Mouse (Mus musculus) G1E (cell line): ENCODE results near the gene Kri1. TPM values are rescaled to one million over a fixed set of nuclear protein-coding genes. Genes with fewer than 3 reads are reported as not detected.
A peak's percentile ranks its signal among the peaks of the same experiment; 100 is the strongest.
"Not testable (repeated sequence)": the region's sequence is repeated elsewhere in the genome, so short reads cannot be mapped to it uniquely, and the experiment has no call there.

ENCODE experiments used
- ATAC-seq: 2 replicates; pipeline ENCODE4 v1.8.0; 2016; ENCODE audit warnings: mild to moderate bottlenecking; ENCODE audit not compliant: insufficient number of reproducible peaks, poor library complexity, low FRiP score, severe bottlenecking; ENCODE audit errors: extremely low read depth
- DNase-seq: peaks from one replicate; pipeline ENCODE4 v3.0.0; 2012; ENCODE audit warnings: low spot score
- H3K27me3 ChIP-seq: 2 replicates; pipeline ENCODE4 v1.6.1; 2012; ENCODE audit warnings: mild to moderate bottlenecking, low read length, inconsistent platforms; ENCODE audit not compliant: insufficient read depth
- H3K36me3 ChIP-seq: replicated peaks from 2 replicates; pipeline ENCODE3; 2012; ENCODE audit warnings: mild to moderate bottlenecking, inconsistent platforms
- H3K4me1 ChIP-seq: 2 replicates; pipeline ENCODE4 v1.6.1; 2012; ENCODE audit warnings: low read depth, low read length, inconsistent platforms, mixed read lengths; ENCODE audit not compliant: insufficient read depth
- H3K4me3 ChIP-seq: 2 replicates; pipeline ENCODE4 v1.5.1; 2012; ENCODE audit warnings: low read depth, mild to moderate bottlenecking, inconsistent platforms, low read length, moderate library complexity, mixed read lengths
- H3K9me3 ChIP-seq: replicated peaks from 2 replicates; pipeline ENCODE4 v1.6.1; 2012; ENCODE audit warnings: inconsistent platforms
- CTCF ChIP-seq: IDR thresholded peaks from 2 replicates; pipeline ENCODE4 v1.5.1; 2012; ENCODE audit warnings: low read depth, low read length, inconsistent platforms, mixed read lengths
- GATA1 ChIP-seq: IDR thresholded peaks from 2 replicates; pipeline ENCODE4 v1.6.1; 2012; ENCODE audit warnings: borderline replicate concordance, low read length, inconsistent platforms, mixed read lengths
- GATA2 ChIP-seq: IDR thresholded peaks from 2 replicates; pipeline ENCODE4 v1.6.1; 2012; ENCODE audit warnings: low read depth, low read length, inconsistent platforms, borderline replicate concordance
- POLR2AphosphoS5 ChIP-seq: IDR thresholded peaks from 2 replicates; pipeline ENCODE4 v1.6.1; 2012; ENCODE audit warnings: low read depth, low read length, inconsistent platforms; ENCODE audit not compliant: insufficient replicate concordance
- TAL1 ChIP-seq: conservative IDR thresholded peaks from 2 replicates; pipeline ENCODE4 v1.6.1; 2012; ENCODE audit warnings: low read depth, low read length, inconsistent platforms, mixed read lengths
- polyA plus RNA-seq: library from polyadenylated mRNA; stranded (reverse); fragments of >175 nt; gene quantifications from 2 replicates; pipeline ENCODE4 v1.2.3, GENCODE M21; 2012
- total RNA-seq, 2 experiments: library from RNA; stranded (forward) in 1 of 2; stranded (reverse) in 1 of 2; fragments of 200-1000 nt in 1 of 2; fragments of >200 nt in 1 of 2; fragmentation: Nextera tagmentation in 1 of 2; gene quantifications; 2 replicates each; pipeline ENCODE4 v1.2.3; 2014 to 2017

Gene Kri1
- total and polyA plus RNA-seq, 3 experiments: 45.4 to 89.3 (median 56.6) TPM

DNA sequence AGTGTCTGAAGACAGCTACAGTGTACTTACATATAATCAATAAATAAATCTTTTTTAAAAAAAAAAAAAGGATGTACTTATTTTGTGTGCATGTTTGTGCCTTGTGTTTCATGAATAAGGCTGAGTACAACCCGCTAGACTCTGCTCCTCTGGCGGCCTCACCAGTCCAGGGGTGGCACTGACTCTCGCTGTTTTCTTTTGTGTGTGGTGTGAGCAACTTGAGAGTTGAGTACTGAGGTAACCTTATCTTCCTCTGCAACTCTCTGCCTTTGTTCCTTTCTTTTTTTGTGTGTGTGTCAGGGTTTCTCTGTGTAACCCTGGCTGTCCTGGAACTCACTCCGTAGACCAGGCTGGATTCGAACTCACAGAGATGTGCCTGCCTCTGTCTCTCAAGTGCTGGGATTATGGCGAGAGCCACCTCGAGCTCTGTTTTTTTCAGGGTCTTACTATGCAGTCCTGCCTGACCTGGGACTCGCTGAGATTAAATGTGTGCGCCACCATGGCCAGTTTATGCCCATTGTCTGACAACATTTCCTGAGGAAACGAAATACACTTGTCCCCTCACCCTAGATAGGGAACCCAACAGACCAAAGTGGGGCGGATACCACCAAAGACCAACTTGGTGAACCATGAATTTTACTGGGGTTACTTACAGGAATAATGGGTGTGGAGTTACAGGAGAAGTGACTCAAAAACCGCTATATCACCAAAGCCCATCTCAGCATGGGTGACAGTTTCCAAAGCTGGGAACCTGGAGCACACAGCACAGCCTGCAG, 43.8 kb upstream of the Kri1 start:
- H3K27me3 ChIP-seq: no peaks in the 10 kb centered on the region
- ATAC-seq (no peak), DNase-seq (no peak)
- H3K4me3 ChIP-seq: no peak overlapping the region
- no peak for TF ChIP-seq GATA1
- TF ChIP-seq TAL1: no peak
- no peak for TF ChIP-seq POLR2AphosphoS5
- no peak for TF ChIP-seq GATA2
- no peak for TF ChIP-seq CTCF
- peaks cover 49% of the 10 kb centered on the region for H3K4me1 ChIP-seq
- H3K9me3 ChIP-seq: no peaks in the 10 kb centered on the region
- peaks cover 20% of the 10 kb centered on the region for H3K36me3 ChIP-seq

DNA sequence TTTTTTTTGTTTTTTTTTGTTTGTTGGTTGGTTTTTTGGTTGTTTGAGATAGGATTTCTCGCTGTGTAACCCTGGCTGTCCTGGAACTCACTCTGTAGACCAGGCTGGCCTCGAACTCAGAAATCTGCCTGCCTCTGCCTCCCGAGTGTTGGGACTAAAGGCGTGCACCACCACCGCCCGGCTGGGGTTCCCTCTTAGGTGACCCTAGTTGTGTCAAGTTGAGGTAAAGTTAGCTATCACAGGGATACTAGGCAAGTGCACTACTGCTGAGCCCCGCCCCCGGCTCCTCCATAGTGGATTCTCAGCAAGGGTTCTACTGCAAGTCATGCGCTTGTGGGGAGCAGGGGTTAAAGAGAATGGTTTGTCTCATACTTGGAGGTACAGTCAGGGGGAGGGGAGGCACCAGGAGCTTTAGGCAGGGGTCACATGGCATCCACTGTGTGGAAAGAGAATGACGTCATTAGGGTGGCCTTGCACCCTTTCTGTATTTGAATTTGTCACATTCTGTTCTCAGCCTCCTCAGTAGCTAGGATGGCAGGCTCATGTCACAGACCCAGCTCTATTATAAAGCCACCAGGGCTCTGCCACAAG, 42.0 kb upstream of the Kri1 start:
- Histone ChIP-seq H3K9me3 (no peaks in the 10 kb centered on the region), H3K36me3 (peaks cover 26% of the 10 kb centered on the region), H3K4me1 (peaks cover 51% of the 10 kb centered on the region), H3K4me3 (no peak overlapping the region), H3K27me3 (no peaks in the 10 kb centered on the region)
- TF ChIP-seq CTCF: no peak
- no peak for TF ChIP-seq POLR2AphosphoS5
- no peak for TF ChIP-seq TAL1
- no peak for TF ChIP-seq GATA1
- no peak for TF ChIP-seq GATA2
- no peak for DNase-seq
- no peak for ATAC-seq

- ATAC-seq: no peak
- no peak for DNase-seq
- TF ChIP-seq POLR2AphosphoS5 (no peak), TAL1 (no peak), GATA1 (no peak)
- H3K4me1 ChIP-seq: peaks cover 56% of the 10 kb centered on the region
- peaks cover 33% of the 10 kb centered on the region for H3K36me3 ChIP-seq
- no peaks in the 10 kb centered on the region for H3K9me3 ChIP-seq
- H3K4me3 ChIP-seq: no peak overlapping the region
- no peaks in the 10 kb centered on the region for H3K27me3 ChIP-seq
These were observed 41.3 kb upstream of the Kri1 start for GRCm38 (mm10) chr9:21329041-21329440.

DNA sequence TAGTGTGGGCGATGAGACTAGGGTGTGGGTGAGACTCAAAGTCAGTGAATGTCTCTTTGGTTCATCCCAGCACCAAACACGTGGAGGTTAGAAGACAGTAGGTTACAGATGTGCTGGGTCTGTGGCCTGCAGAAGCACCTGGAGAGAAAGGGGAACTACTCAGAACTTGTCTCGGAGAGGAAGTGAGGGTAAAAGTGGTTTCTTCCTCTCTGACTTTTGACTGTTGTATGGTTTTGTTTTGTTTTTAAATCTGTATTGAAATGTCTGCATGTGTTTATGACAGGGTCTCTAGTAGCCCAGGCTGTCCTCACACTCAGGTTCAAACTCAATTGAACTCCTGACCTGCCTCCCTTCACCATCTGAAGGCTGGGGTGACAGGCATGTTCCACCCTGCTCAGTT, 40.3 kb upstream of the Kri1 start:
- DNase-seq: peak; percentile 62
- H3K9me3 ChIP-seq: no peaks in the 10 kb centered on the region
- TF ChIP-seq GATA1: no peak
- no peak for TF ChIP-seq CTCF
- TF ChIP-seq POLR2AphosphoS5: no peak
- TF ChIP-seq GATA2: no peak
- TF ChIP-seq TAL1: no peak
- peak; percentile 40; the same call in 1 of the 2 replicates for ATAC-seq
- H3K4me1 ChIP-seq: peaks cover 55% of the 10 kb centered on the region
- H3K27me3 ChIP-seq: no peaks in the 10 kb centered on the region
- H3K36me3 ChIP-seq: peaks cover 39% of the 10 kb centered on the region
- no peak overlapping the region; the same call in 1 of the 2 replicates for H3K4me3 ChIP-seq

DNA sequence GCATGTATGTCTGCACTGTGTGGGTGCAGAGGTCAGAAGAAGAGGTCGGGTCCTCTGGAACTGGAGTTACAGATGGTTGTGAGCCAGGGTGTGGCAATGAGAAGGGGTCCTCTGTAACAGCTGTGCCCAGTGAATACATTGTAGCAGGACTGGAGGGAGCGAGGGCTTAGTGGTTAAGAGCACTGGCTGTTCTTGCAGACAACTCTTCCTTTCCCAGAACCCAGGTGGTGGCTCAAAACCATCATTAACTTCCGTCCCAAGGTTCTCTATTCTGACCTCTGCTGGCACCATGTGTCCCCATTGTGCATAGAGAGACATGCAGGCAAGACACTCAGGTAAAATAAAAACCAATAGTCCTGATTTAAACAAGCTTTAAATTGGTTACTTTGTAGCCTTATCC, 39.8 kb upstream of the Kri1 start:
- DNase-seq (no peak), ATAC-seq (no peak)
- Histone ChIP-seq H3K9me3 (no peaks in the 10 kb centered on the region), H3K4me3 (no peak overlapping the region), H3K4me1 (peaks cover 53% of the 10 kb centered on the region), H3K36me3 (peaks cover 39% of the 10 kb centered on the region), H3K27me3 (no peaks in the 10 kb centered on the region)
- TF ChIP-seq POLR2AphosphoS5 (no peak), TAL1 (no peak), CTCF (no peak), GATA2 (no peak), GATA1 (no peak)

GRCm38 (mm10) chr9:21324269-21324668, 36.5 kb upstream of the Kri1 start:
- Histone ChIP-seq H3K36me3 (peaks cover 29% of the 10 kb centered on the region), H3K4me1 (peaks cover 61% of the 10 kb centered on the region), H3K4me3 (no peak overlapping the region), H3K27me3 (no peaks in the 10 kb centered on the region), H3K9me3 (no peaks in the 10 kb centered on the region; the same call in 1 of the 2 replicates)
- TF ChIP-seq POLR2AphosphoS5 (no peak), GATA1 (no peak)
- ATAC-seq: no peak
- no peak for DNase-seq

GRCm38 (mm10) chr9:21322917-21323297, 35.1 kb upstream of the Kri1 start:
- not testable (repeated sequence) for ATAC-seq

More at GRCm38 (mm10) chr9:21322917-21323297, 35.1 kb upstream of the Kri1 start:
- H3K4me1 ChIP-seq: peaks cover 57% of the 10 kb centered on the region
- H3K4me3 ChIP-seq, H3K9me3 ChIP-seq, H3K27me3 ChIP-seq, DNase-seq: not testable (repeated sequence)
- peaks cover 27% of the 10 kb centered on the region for H3K36me3 ChIP-seq
